Comparison of ENCODE assay signal across 11 mouse cellular contexts in the genomic region with DNA sequence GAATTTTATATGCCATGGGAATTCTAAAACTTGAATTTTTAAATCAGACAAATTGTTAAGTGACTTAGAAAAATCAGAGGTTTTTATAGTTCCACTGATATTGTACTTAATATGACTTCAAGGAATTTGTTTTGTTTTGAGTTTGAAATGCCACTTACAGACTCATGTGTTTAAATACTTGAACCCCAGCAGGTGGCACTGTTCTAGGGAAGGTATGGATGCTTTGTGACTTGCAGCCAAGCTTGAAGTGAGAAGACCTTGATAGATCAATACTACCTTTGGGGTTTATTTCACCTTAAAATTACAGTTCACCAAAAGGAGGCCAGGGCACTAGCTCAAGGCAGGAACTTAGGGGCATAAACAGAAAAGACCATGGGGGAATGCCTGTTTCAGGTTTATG.
DNase-seq lines count a peak whose midpoint lies in the region; TF ChIP-seq lines count a peak whose summit lies in the region.
"Had no signal": no experiment of that assay in that cellular context is flagged by ENCODE, and none has a peak within 500 bp of the region (broad histone marks: within the 10 kb centered on the region; RNA-seq: fewer than 3 reads in every experiment).

No protein-coding gene starts in this region.

- TF ChIP-seq POLR2A in liver, adult 2 months (IDR thresholded peaks at IDR 0.05; ENCODE audit: extremely low read depth, insufficient read depth, low read length) = no peak

- no peaks in the 10 kb centered on the region for H3K79me2 ChIP-seq in liver, adult 2 months (ENCODE audit: control insufficient read depth, insufficient read depth, low read length)

- H3K4me3 ChIP-seq in liver, adult 2 months (ENCODE audit: insufficient read depth, low read depth, low read length) = no peak overlapping the region
- H3K4me3 ChIP-seq: megakaryocyte, embryonic 14.5 days had no signal

- H3K27me3 ChIP-seq in liver, adult 2 months (ENCODE audit: control insufficient read depth, insufficient read depth, low read length) = no peaks in the 10 kb centered on the region
- H3K27me3 ChIP-seq: megakaryocyte, embryonic 14.5 days had no signal

- no peak for TF ChIP-seq CTCF in liver, adult 2 months (IDR thresholded peaks at IDR 0.05; ENCODE audit: low read depth, low read length)

- no peaks in the 10 kb centered on the region for H3K36me3 ChIP-seq in liver, adult 2 months (ENCODE audit: control insufficient read depth, insufficient read depth, low read length)

- DNase-seq in embryo, embryonic 10 days (ENCODE audit: low spot score) = peak; percentile 51
- no peak for DNase-seq in embryo, embryonic 9.5 days (ENCODE audit: extremely low spot score)
- DNase-seq in liver, adult 2 months (ENCODE audit: extremely low read depth, low read depth, low spot score) = peak; percentile 20
- DNase-seq in liver (no peak), adipocyte (ENCODE audit: low spot score) (peak; percentile 3)
- DNase-seq in retina, adult 2 months (ENCODE audit: low read depth, low spot score) = peak; percentile 0
- no peak for DNase-seq in lung, postnatal 14 days
- DNase-seq in layer of hippocampus, adult 8-10 months (ENCODE audit: low spot score in 2 of 2) = no peak
- DNase-seq: adrenal gland, postnatal 36 days; kidney, postnatal 4 days had no signal

- no peak overlapping the region for H3K9ac ChIP-seq in liver, adult 2 months (ENCODE audit: low read depth, low read length)

- no peaks in the 10 kb centered on the region for H3K4me1 ChIP-seq in liver, adult 2 months (ENCODE audit: control insufficient read depth, insufficient read depth, low read length)
- H3K4me1 ChIP-seq: megakaryocyte, embryonic 14.5 days had no signal

- H3K27ac ChIP-seq in liver, adult 2 months (replicated peaks; ENCODE audit: insufficient read depth, low read depth, low read length) = no peak overlapping the region

Comparison
In these comparisons a context has a peak if more than half of its experiments do, and no peak if none do; other contexts are left out.
1. DNase-seq: peak in embryo, embryonic 10 days (single experiment), liver, adult 2 months (single experiment), adipocyte (single experiment) and retina, adult 2 months (single experiment); none in embryo, embryonic 9.5 days (single experiment), liver (single experiment), lung, postnatal 14 days (single experiment) and layer of hippocampus, adult 8-10 months (0 of 2).